ENCODE assay signal across 8 mouse cellular contexts in the genomic region with DNA sequence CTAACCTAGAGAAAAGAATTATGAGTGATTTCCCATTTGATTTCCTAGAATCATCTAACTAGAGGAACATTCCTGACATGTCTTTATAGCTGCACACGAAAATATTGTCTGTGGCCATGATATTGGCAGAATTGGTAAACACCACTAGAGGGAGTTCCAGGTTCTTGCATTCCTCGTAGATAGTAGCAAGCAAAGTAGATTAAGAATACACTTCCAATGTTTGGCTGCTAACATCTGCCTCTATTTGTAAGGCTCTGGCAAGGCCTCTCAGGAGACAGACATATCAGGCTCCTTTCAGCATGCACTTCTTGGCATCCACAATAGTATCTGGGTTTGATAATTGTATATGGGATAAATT. TPM values are rescaled to one million over a fixed set of nuclear protein-coding genes. Genes with fewer than 3 reads are reported as not detected.
A peak's percentile ranks its signal among the peaks of the same experiment; 100 is the strongest.
DNase-seq lines count a peak whose midpoint lies in the region; ATAC-seq and TF ChIP-seq lines count a peak whose summit lies in the region.

No protein-coding gene starts in this region.

- H3K36me3 ChIP-seq in lung, embryonic 14.5 days (ENCODE audit: insufficient read depth): peaks cover 7% of the 10 kb centered on the region; the same call in 1 of the 2 replicates

- peak; percentile 24 for DNase-seq in cerebellum, adult 9-10 months
- DNase-seq in cerebellum, adult 9-11 months: no peak
- peak; percentile 81 for DNase-seq in lung, embryonic 14.5 days
- DNase-seq in lung, postnatal 14 days: no peak
- DNase-seq in embryo, embryonic 11 days: peak; percentile 64
- peak; percentile 60 for DNase-seq in mesoderm, embryonic 11.5 days (ENCODE audit: low read depth, low spot score)
- no peak for DNase-seq in layer of hippocampus, adult 9-10 months (ENCODE audit: low spot score)

- no peak overlapping the region for H3K4me3 ChIP-seq in lung, embryonic 14.5 days (ENCODE audit: low read depth, low read length)

- no peak overlapping the region for H3K4me2 ChIP-seq in lung, embryonic 14.5 days

- no peaks in the 10 kb centered on the region for H3K9me3 ChIP-seq in lung, embryonic 14.5 days (ENCODE audit: low read depth, low read length)

- H3K4me1 ChIP-seq in lung, embryonic 14.5 days (ENCODE audit: insufficient read depth): peaks cover 7% of the 10 kb centered on the region

- 9% methylated on average over 2 of the region's 2 CpGs for WGBS in lung, embryonic 14.5 days

- peak; percentile 70 for TF ChIP-seq CTCF in lung, embryonic 14.5 days (IDR thresholded peaks at IDR 0.05; ENCODE audit: low read depth)

- no peak for ATAC-seq in lung, embryonic 14.5 days (ENCODE audit: insufficient read depth)
- no peak for ATAC-seq in cerebellum, adult (ENCODE audit: insufficient number of reproducible peaks, low FRiP score, low TSS enrichment)

- no peak overlapping the region for H3K27ac ChIP-seq in lung, embryonic 14.5 days (ENCODE audit: low read depth)

- peaks cover 2% of the 10 kb centered on the region for H3K27me3 ChIP-seq in lung, embryonic 14.5 days (ENCODE audit: insufficient read depth, low read length)

- H3K9ac ChIP-seq in lung, embryonic 14.5 days: no peak overlapping the region

RNA-seq across cellular contexts. Expression of a gene that starts 1.1 kb away (rescaled TPM):
- polyA plus RNA-seq in lung, embryonic 14.5 days (2014; fragmentation: Nextera tagmentation; extraction: Ambion mirVana): 43.6 and 44.5 TPM in 2 replicates

RNA-seq across cellular contexts. Expression of a gene that starts 5.9 kb away (rescaled TPM):
- 0.20 and 0.30 TPM in 2 replicates for polyA plus RNA-seq in lung, embryonic 14.5 days (2014; fragmentation: Nextera tagmentation; extraction: Ambion mirVana)

RNA-seq across cellular contexts. Expression of a gene that starts 40.5 kb away (rescaled TPM):
- 31.3 and 33.6 TPM in 2 replicates for polyA plus RNA-seq in lung, embryonic 14.5 days (2014; fragmentation: Nextera tagmentation; extraction: Ambion mirVana)

RNA-seq across cellular contexts. Expression of a gene that starts 44.1 kb away (rescaled TPM):
- polyA plus RNA-seq in lung, embryonic 14.5 days (2014; fragmentation: Nextera tagmentation; extraction: Ambion mirVana): 31.1 and 35.4 TPM in 2 replicates

Comparison
In these comparisons a context has a peak if more than half of its experiments do, and no peak if none do; other contexts are left out.
1. DNase-seq: peak in cerebellum, adult 9-10 months (single experiment), lung, embryonic 14.5 days (single experiment), embryo, embryonic 11 days (single experiment) and mesoderm, embryonic 11.5 days (single experiment); none in cerebellum, adult 9-11 months (single experiment), lung, postnatal 14 days (single experiment) and layer of hippocampus, adult 9-10 months (single experiment).